Mouse (Mus musculus) myocyte (in vitro differentiated cells): Measurements from ENCODE around the gene Fut2. TPM values are rescaled to one million over a fixed set of nuclear protein-coding genes. Genes with fewer than 3 reads are reported as not detected.

Experiments
- H3K27me3 ChIP-seq: one replicate; pipeline ENCODE4 v1.6.1; 2011; ENCODE audit not compliant: control insufficient read depth, insufficient read depth, insufficient read length
- H3K36me3 ChIP-seq: one replicate; pipeline ENCODE4 v1.6.1; 2011; ENCODE audit not compliant: control insufficient read depth, insufficient read depth
- H3K4me2 ChIP-seq: one replicate; pipeline ENCODE4 v1.6.1; 2011; ENCODE audit warnings: low read depth, control low read depth
- H3K4me3 ChIP-seq: one replicate; pipeline ENCODE4 v1.5.1; 2011; ENCODE audit warnings: mild to moderate bottlenecking, control low read depth, moderate library complexity
- H3K79me2 ChIP-seq: one replicate; pipeline ENCODE4 v1.6.1; 2011; ENCODE audit not compliant: control insufficient read depth, insufficient read depth
- H3ac ChIP-seq: one replicate; pipeline ENCODE4 v1.6.1; 2011; ENCODE audit not compliant: control insufficient read depth, insufficient read length
- CEBPB ChIP-seq: IDR thresholded peaks from 2 replicates; pipeline ENCODE4 v1.6.1; 2011; ENCODE audit warnings: mild to moderate bottlenecking, moderate library complexity; ENCODE audit not compliant: poor library complexity, insufficient read depth, severe bottlenecking
- E2F4 ChIP-seq: IDR thresholded peaks from one replicate; pipeline ENCODE4 v1.6.1; 2011; ENCODE audit warnings: mild to moderate bottlenecking, control low read depth, moderate library complexity; ENCODE audit not compliant: insufficient read depth
- MAX ChIP-seq: IDR thresholded peaks from one replicate; pipeline ENCODE4 v1.6.1; 2011; ENCODE audit warnings: low read depth, mild to moderate bottlenecking, control low read depth
- MYOD1 ChIP-seq, 3 experiments: IDR thresholded peaks; one replicate each; pipeline ENCODE4 v1.6.1; 2011; ENCODE audit warnings: control low read depth in 2 of 3, low read depth in 2 of 3, mild to moderate bottlenecking in 2 of 3, moderate library complexity in 1 of 3; ENCODE audit not compliant: insufficient read length in 2 of 3, control insufficient read depth in 1 of 3
- MYOG ChIP-seq, 3 experiments: IDR thresholded peaks; one replicate each; pipeline ENCODE4 v1.6.1; 2011; ENCODE audit warnings: control low read depth in 2 of 3, low read depth in 2 of 3, mild to moderate bottlenecking in 2 of 3; ENCODE audit not compliant: insufficient read length in 2 of 3, control insufficient read depth in 1 of 3, insufficient read depth in 1 of 3
- POLR2A ChIP-seq: IDR thresholded peaks from one replicate; pipeline ENCODE4 v1.6.1; 2011; ENCODE audit warnings: low read depth, mild to moderate bottlenecking, control low read depth, moderate library complexity; ENCODE audit not compliant: insufficient read length
- POLR2AphosphoS2 ChIP-seq: IDR thresholded peaks from one replicate; pipeline ENCODE4 v1.6.1; 2011; ENCODE audit warnings: low read depth, control low read depth; ENCODE audit not compliant: insufficient read length
- REST ChIP-seq: IDR thresholded peaks from one replicate; pipeline ENCODE4 v1.6.1; 2011; ENCODE audit warnings: mild to moderate bottlenecking, control low read depth, moderate library complexity; ENCODE audit not compliant: insufficient read depth, insufficient read length
- SRF ChIP-seq: IDR thresholded peaks from one replicate; pipeline ENCODE4 v1.6.1; 2011; ENCODE audit warnings: low read depth; ENCODE audit not compliant: control insufficient read depth, insufficient read length
- TCF12 ChIP-seq: IDR thresholded peaks from one replicate; pipeline ENCODE4 v1.6.1; 2011; ENCODE audit warnings: mild to moderate bottlenecking, control low read depth; ENCODE audit not compliant: poor library complexity, insufficient read depth, severe bottlenecking
- TCF3 ChIP-seq: IDR thresholded peaks from one replicate; pipeline ENCODE4 v1.6.1; 2011; ENCODE audit warnings: low read depth, control low read depth; ENCODE audit not compliant: insufficient read length
- USF1 ChIP-seq: IDR thresholded peaks from one replicate; pipeline ENCODE4 v1.6.1; 2011; ENCODE audit warnings: low read depth, mild to moderate bottlenecking, control low read depth, moderate library complexity
- polyA plus RNA-seq: library from polyadenylated mRNA; unstranded; fragments of >200 nt; fragmentation: generic; extraction: Trizol; gene quantifications from one replicate; pipeline ENCODE4 v1.2.1, GENCODE M21; 2012; ENCODE audit warnings: missing spikeins

The Fut2 gene
- polyA plus RNA-seq, 1 experiment, result 0.41 TPM

GRCm38 (mm10) chr7:45605704-45606289, 60.4 kb downstream of the Fut2 start:
- H3K27me3 ChIP-seq, result no peaks in the 10 kb centered on the region
- H3K36me3 ChIP-seq, result no peaks in the 10 kb centered on the region
- no peak overlapping the region for H3K4me2 ChIP-seq
- TF ChIP-seq E2F4 (no peak), SRF (no peak), MYOG (IDR thresholded peaks at IDR 0.05; ENCODE audit: control insufficient read depth in 1 of 3, insufficient read depth in 1 of 3, insufficient read length in 2 of 3, low read depth in 2 of 3) (no peak), MYOD1 (IDR thresholded peaks at IDR 0.05; ENCODE audit: control insufficient read depth in 1 of 3, insufficient read length in 2 of 3, low read depth in 2 of 3) (no peak), TCF12 (no peak), POLR2A (no peak), USF1 (no peak), CEBPB (no peak), TCF3 (no peak), MAX (no peak), POLR2AphosphoS2 (no peak), REST (no peak)
- H3K79me2 ChIP-seq, result no peaks in the 10 kb centered on the region
- no peak overlapping the region for H3K4me3 ChIP-seq
- no peak overlapping the region for H3ac ChIP-seq

DNA sequence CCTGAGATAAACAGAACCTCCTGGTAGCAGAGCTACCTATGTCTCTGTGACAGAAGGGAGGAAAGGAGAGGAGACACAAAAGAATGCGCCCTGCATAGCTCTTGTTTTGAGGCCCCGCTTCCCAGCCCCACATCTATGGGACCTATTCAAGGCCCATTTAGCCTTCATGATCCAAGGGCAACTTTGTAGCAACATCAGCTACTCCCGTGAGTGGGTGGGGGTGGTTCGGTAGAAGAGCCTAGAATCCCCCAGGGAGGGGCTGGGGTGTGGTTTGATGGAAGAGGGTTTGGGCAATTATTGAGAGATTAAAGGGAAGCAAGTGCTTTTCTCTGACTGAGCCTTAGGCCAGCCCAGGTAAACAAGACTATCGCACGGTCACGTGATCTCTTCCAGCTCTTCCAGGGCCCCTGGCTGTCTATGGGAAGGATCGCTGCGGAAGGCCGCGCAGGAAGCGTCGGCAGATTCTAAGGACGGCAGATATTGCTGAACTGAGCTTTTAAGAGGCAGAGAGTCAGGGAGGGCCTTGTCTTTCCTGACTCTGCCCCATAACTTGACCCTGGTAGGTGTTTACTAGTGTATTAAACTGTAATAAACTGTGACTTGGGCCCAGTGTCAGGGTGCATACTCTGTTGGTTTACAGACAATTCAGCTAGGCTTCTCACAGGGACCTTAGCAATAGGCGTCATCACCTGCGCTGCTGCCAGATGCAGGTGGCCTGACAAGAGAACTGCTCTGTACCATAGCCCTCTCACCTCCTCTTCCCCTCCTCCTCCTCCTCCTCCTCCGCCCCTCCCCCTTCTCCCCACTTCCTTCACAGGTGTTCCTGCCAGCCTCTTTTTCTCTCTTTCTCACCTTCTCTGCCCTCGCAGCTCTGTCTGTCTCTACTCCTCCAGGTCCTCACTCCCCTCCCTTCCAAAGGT, 67.0 kb downstream of the Fut2 start:
- TF ChIP-seq MYOD1 (IDR thresholded peaks at IDR 0.05; ENCODE audit: control insufficient read depth in 1 of 3, insufficient read length in 2 of 3, low read depth in 2 of 3) (no peak), REST (no peak), E2F4 (no peak), TCF3 (no peak), SRF (no peak), CEBPB (no peak), POLR2AphosphoS2 (no peak), MYOG (IDR thresholded peaks at IDR 0.05; ENCODE audit: control insufficient read depth in 1 of 3, insufficient read depth in 1 of 3, insufficient read length in 2 of 3, low read depth in 2 of 3) (no peak), TCF12 (no peak), USF1 (no peak), POLR2A (no peak), MAX (no peak)

More for the DNA sequence above, 67.0 kb downstream of the Fut2 start:
- no peaks in the 10 kb centered on the region for H3K27me3 ChIP-seq
- no peaks in the 10 kb centered on the region for H3K36me3 ChIP-seq
- no peak overlapping the region for H3ac ChIP-seq
- H3K4me2 ChIP-seq, result no peak overlapping the region
- no peaks in the 10 kb centered on the region for H3K79me2 ChIP-seq
- no peak overlapping the region for H3K4me3 ChIP-seq

Other genes with a start within 250 kb of the Fut2 start
- gene Lhb, start 245.6 kb downstream of the Fut2 start, polyA plus RNA-seq, result 0.07 TPM
- gene Gys1, start 231.6 kb downstream of the Fut2 start, polyA plus RNA-seq, result 125 TPM
- gene Ruvbl2, start 228.3 kb downstream of the Fut2 start, polyA plus RNA-seq, result 118 TPM
- gene Ftl1, start 206.5 kb downstream of the Fut2 start, polyA plus RNA-seq, result 2,413 TPM
- 249 TPM for gene Bax, start 199.5 kb downstream of the Fut2 start, polyA plus RNA-seq
- gene Tulp2, start 184.5 kb downstream of the Fut2 start, polyA plus RNA-seq, result 0.06 TPM
- not detected for gene Gm45808, start 179.6 kb downstream of the Fut2 start, polyA plus RNA-seq
- gene Dhdh, start 177.6 kb downstream of the Fut2 start, polyA plus RNA-seq, result 0.13 TPM
- gene Nucb1, start 156.0 kb downstream of the Fut2 start, polyA plus RNA-seq, result 135 TPM
- 306 TPM for gene Ppp1r15a, start 140.1 kb downstream of the Fut2 start, polyA plus RNA-seq
- 2.6 TPM for gene Plekha4, start 140.1 kb downstream of the Fut2 start, polyA plus RNA-seq
- 1.9 TPM for gene Hsd17b14, start 111.5 kb downstream of the Fut2 start, polyA plus RNA-seq
- 54.1 TPM for gene Bcat2, start 96.2 kb downstream of the Fut2 start, polyA plus RNA-seq
- gene Fgf21, start 50.9 kb downstream of the Fut2 start, polyA plus RNA-seq, result 486 TPM
- gene Fut1, start 49.1 kb downstream of the Fut2 start, polyA plus RNA-seq, result 3.8 TPM
- not detected for gene Izumo1, start 44.6 kb downstream of the Fut2 start, polyA plus RNA-seq
- gene Rasip1, start 38.9 kb downstream of the Fut2 start, polyA plus RNA-seq, result 0.40 TPM
- 12.5 TPM for gene Mamstr, start 26.4 kb downstream of the Fut2 start, polyA plus RNA-seq
- gene Ntn5, start 17.6 kb upstream of the Fut2 start, polyA plus RNA-seq, result 3.6 TPM
- gene Sec1, start 28.0 kb upstream of the Fut2 start, polyA plus RNA-seq, result 0.41 TPM
- 3.6 TPM for gene Car11, start 33.4 kb upstream of the Fut2 start, polyA plus RNA-seq
- gene Dbp, start 38.7 kb upstream of the Fut2 start, polyA plus RNA-seq, result 26.2 TPM
- gene Rpl18, start 49.1 kb upstream of the Fut2 start, polyA plus RNA-seq, result 3,224 TPM
- gene Sphk2, start 51.6 kb upstream of the Fut2 start, polyA plus RNA-seq, result 22.8 TPM
- gene Fam83e, start 54.8 kb upstream of the Fut2 start, polyA plus RNA-seq, result 0.18 TPM
- gene Spaca4, start 59.4 kb upstream of the Fut2 start, polyA plus RNA-seq, result not detected
- 0.11 TPM for gene Lmtk3, start 117.3 kb upstream of the Fut2 start, polyA plus RNA-seq
- gene Sult2b1, start 118.3 kb upstream of the Fut2 start, polyA plus RNA-seq, result 0.47 TPM
- 145 TPM for gene Cyth2, start 148.2 kb upstream of the Fut2 start, polyA plus RNA-seq
- 0.05 TPM for gene Kcnj14, start 158.4 kb upstream of the Fut2 start, polyA plus RNA-seq
- 36.2 TPM for gene Grwd1, start 164.6 kb upstream of the Fut2 start, polyA plus RNA-seq
- 132 TPM for gene Kdelr1, start 206.4 kb upstream of the Fut2 start, polyA plus RNA-seq
- 0.65 TPM for gene Grin2d, start 212.0 kb upstream of the Fut2 start, polyA plus RNA-seq
- gene Syngr4, start 230.3 kb upstream of the Fut2 start, polyA plus RNA-seq, result 0.23 TPM
- 26.9 TPM for gene Tmem143, start 230.5 kb upstream of the Fut2 start, polyA plus RNA-seq